Mouse (Mus musculus) small intestine, adult 2 months (tissue): ENCODE results near the gene 2810408A11Rik. TPM values are rescaled to one million over a fixed set of nuclear protein-coding genes. Genes with fewer than 3 reads are reported as not detected.

Experiments
- H3K27ac ChIP-seq: fragments of 200-500 bp; 2 replicates; pipeline ENCODE4 v1.5.1; 2012; ENCODE audit warnings: low read depth, low read length, control low read depth, inconsistent platforms; ENCODE audit not compliant: insufficient read depth
- H3K27me3 ChIP-seq: fragments of 200-500 bp; 2 replicates; pipeline ENCODE4 v1.6.1; 2012; ENCODE audit warnings: mild to moderate bottlenecking, moderate library complexity, low read length, inconsistent platforms; ENCODE audit not compliant: control insufficient read depth, insufficient read depth
- H3K36me3 ChIP-seq: fragments of 200-500 bp; 2 replicates; pipeline ENCODE4 v1.6.1; 2012; ENCODE audit warnings: mild to moderate bottlenecking, low read length, control low read depth, inconsistent platforms; ENCODE audit not compliant: control insufficient read depth, insufficient read depth
- H3K4me1 ChIP-seq: fragments of 200-500 bp; 2 replicates; pipeline ENCODE4 v1.6.1; 2012; ENCODE audit warnings: low read length, inconsistent platforms, mixed read lengths; ENCODE audit not compliant: control insufficient read depth, insufficient read depth, insufficient read length
- H3K4me3 ChIP-seq: fragments of 200-500 bp; 2 replicates; pipeline ENCODE4 v1.5.1; 2012; ENCODE audit warnings: low read depth, mild to moderate bottlenecking, control low read depth, inconsistent platforms, low read length, moderate library complexity
- CTCF ChIP-seq: fragments of 200-500 bp; IDR thresholded peaks from 2 replicates; pipeline ENCODE4 v1.5.1; 2012; ENCODE audit warnings: low read depth, mild to moderate bottlenecking, control low read depth, inconsistent platforms, low read length, moderate library complexity, mixed read lengths; ENCODE audit not compliant: insufficient replicate concordance, insufficient read length; ENCODE audit errors: extremely low read depth
- POLR2A ChIP-seq: fragments of 200-500 bp; IDR thresholded peaks from 2 replicates; pipeline ENCODE4 v1.6.1; 2012; ENCODE audit warnings: low read depth, mild to moderate bottlenecking, control low read depth, inconsistent platforms, low read length, moderate library complexity
- WGBS: fragments of 180-500 bp; shearing (Covaris S2); methylation state at CpG from one replicate; pipeline ENCODE4 v1.1.7; 2018; 5-methylcytosine and 5-hydroxymethylcytosine counted together
- polyA plus RNA-seq: library from polyadenylated mRNA; depleted of rRNA; stranded (reverse); fragments of >200 nt; gene quantifications from 2 replicates; pipeline ENCODE4 v1.2.3, GENCODE M21; 2012

The 2810408A11Rik gene
- polyA plus RNA-seq, 1 experiment, result 2.6 TPM

- WGBS, result 47% methylated on average over 4 of the region's 4 CpGs
- Histone ChIP-seq H3K27ac (no peak overlapping the region), H3K27me3 (no peaks in the 10 kb centered on the region), H3K4me1 (no peaks in the 10 kb centered on the region), H3K36me3 (no peaks in the 10 kb centered on the region), H3K4me3 (no peak overlapping the region)
- TF ChIP-seq CTCF (no peak), POLR2A (no peak)
Measured at GRCm38 (mm10) chr11:69929712-69930111, 28.9 kb upstream of the 2810408A11Rik start.

DNA sequence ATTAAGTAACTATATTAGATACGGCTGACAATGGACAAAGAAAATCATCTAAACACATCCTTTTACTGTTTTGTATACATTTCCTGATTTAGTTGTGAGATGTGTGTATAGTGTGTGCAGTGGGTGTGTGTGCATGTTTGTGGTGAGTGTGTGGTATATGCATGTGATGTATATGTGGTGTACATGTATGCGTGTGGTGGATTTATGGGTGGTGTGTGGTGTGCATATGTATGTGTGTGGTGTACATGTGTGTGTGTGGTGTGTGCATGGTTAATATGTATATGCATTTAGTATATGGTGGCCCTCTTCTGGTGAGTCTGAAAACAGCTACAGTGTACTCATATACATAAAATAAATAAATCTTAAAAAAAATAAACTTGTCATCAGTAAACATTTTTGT, 26.7 kb upstream of the 2810408A11Rik start:
- no peaks in the 10 kb centered on the region for H3K36me3 ChIP-seq
- WGBS, result 92% methylated on average over 2 of the region's 2 CpGs
- H3K27me3 ChIP-seq, result no peaks in the 10 kb centered on the region
- no peak overlapping the region for H3K4me3 ChIP-seq
- peaks cover 2% of the 10 kb centered on the region; the same call in 1 of the 2 replicates for H3K4me1 ChIP-seq
- H3K27ac ChIP-seq, result no peak overlapping the region
- TF ChIP-seq POLR2A, result no peak
- no peak for TF ChIP-seq CTCF

- H3K27ac ChIP-seq, result peak overlapping the region; percentile 87
- WGBS, result 49% methylated on average over 3 of the region's 3 CpGs
- H3K36me3 ChIP-seq, result peaks cover 11% of the 10 kb centered on the region
- no peaks in the 10 kb centered on the region for H3K27me3 ChIP-seq
- no peak overlapping the region for H3K4me3 ChIP-seq
- peaks cover 6% of the 10 kb centered on the region; the same call in 1 of the 2 replicates for H3K4me1 ChIP-seq
- TF ChIP-seq POLR2A, result no peak
- no peak for TF ChIP-seq CTCF
Measured at GRCm38 (mm10) chr11:69922796-69923195, 22.0 kb upstream of the 2810408A11Rik start.

DNA sequence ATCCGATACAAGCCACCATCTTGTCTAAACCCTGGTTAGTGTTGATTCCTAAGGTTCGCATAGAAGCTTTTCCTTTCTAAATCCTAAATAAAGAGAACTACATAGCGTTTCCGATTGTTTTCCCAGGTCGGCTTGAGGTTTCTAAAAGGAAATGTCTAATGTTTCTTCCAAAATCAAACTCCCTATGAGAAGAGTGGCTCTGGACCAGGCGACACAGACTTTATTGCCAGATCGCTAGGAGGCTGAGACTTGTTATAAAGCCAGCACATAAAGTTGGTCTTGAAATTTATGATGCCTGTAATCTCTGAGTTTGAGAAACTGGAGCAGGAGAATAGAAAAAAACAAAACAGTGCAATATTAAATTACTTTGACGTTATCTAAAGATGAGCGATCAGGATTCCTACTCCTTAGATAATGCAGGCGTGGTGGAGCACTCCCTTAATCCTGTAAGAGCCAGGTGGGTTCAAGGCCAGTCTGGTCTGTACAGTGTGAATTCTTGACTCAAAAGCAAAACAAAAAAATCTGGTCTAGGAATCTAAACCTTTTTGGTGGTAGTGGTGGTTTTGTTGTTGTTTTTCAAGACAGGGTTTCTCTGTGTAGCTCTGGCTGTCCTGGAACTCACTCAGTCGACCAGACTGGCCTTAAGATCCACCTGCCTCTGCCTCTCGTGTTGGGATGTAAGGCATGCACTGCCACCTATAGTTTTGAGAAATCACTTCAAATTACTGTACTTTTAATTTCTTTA, 21.4 kb upstream of the 2810408A11Rik start:
- WGBS, result 2% methylated on average over 12 of the region's 12 CpGs
- Histone ChIP-seq H3K4me3 (peak overlapping the region; percentile 58), H3K36me3 (peaks cover 16% of the 10 kb centered on the region), H3K4me1 (peaks cover 6% of the 10 kb centered on the region; the same call in 1 of the 2 replicates), H3K27ac (peak overlapping the region; percentile 87), H3K27me3 (no peaks in the 10 kb centered on the region)
- TF ChIP-seq POLR2A (no peak), CTCF (no peak)

- peak within 1 kb of the TSS; percentile 93 for H3K27ac ChIP-seq
- H3K36me3 ChIP-seq, result peaks cover 22% of the 10 kb centered on the region
- H3K4me3 ChIP-seq, result peak within 1 kb of the TSS; percentile 95
- H3K4me1 ChIP-seq, result peaks cover 6% of the 10 kb centered on the region; the same call in 1 of the 2 replicates
- under 1% methylated on average over 78 of the region's 78 CpGs for WGBS
- no peaks in the 10 kb centered on the region for H3K27me3 ChIP-seq
- TF ChIP-seq CTCF (peak; percentile 43; the same call in 1 of the 2 replicates), POLR2A (peak; percentile 63)
Measured at GRCm38 (mm10) chr11:69921114-69922011, 20.6 kb upstream of the 2810408A11Rik start, which contains the start of gene Eif5a. Gene Eif5a (minus strand): TSS chr11:69921958.

GRCm38 (mm10) chr11:69920266-69921031, 19.7 kb upstream of the 2810408A11Rik start:
- Histone ChIP-seq H3K4me1 (peaks cover 6% of the 10 kb centered on the region; the same call in 1 of the 2 replicates), H3K27ac (peak overlapping the region; percentile 93), H3K27me3 (no peaks in the 10 kb centered on the region), H3K4me3 (peak overlapping the region; percentile 95), H3K36me3 (peaks cover 31% of the 10 kb centered on the region)
- under 1% methylated on average over 62 of the region's 65 CpGs for WGBS
- TF ChIP-seq CTCF (0 out of 2 replicates have a peak, but pooled peaks have one; percentile 6), POLR2A (no peak)
